Mouse (Mus musculus) kidney, postnatal 0 days (tissue): ENCODE measurements around the gene C1qtnf4. TPM values are rescaled to one million over a fixed set of nuclear protein-coding genes. Genes with fewer than 3 reads are reported as not detected.

ENCODE experiments used
- ATAC-seq: fragments of 200-750 bp; cut with Nextera tagmentation; replicated peaks from 2 replicates; pipeline ENCODE4 v1.8.0; 2017; ENCODE audit warnings: low read depth, moderate number of reproducible peaks, moderate TSS enrichment, moderate library complexity; ENCODE audit not compliant: low FRiP score
- DNase-seq: peaks from one replicate; pipeline ENCODE4 v3.0.0-alpha.2; 2016; ENCODE audit warnings: low spot score
- H3K27ac ChIP-seq: fragments of 300-500 bp; sonication (generic); 2 replicates; pipeline ENCODE4 v1.5.1; 2014; ENCODE audit warnings: mild to moderate bottlenecking
- H3K27me3 ChIP-seq: fragments of 300-500 bp; sonication (generic); 2 replicates; pipeline ENCODE4 v1.6.1; 2014; ENCODE audit warnings: low read length, mixed read lengths; ENCODE audit not compliant: insufficient read depth
- H3K36me3 ChIP-seq: fragments of 300-500 bp; sonication (generic); 2 replicates; pipeline ENCODE4 v1.6.1; 2014; ENCODE audit warnings: low read length, mixed read lengths; ENCODE audit not compliant: insufficient read depth
- H3K4me1 ChIP-seq: fragments of 300-500 bp; sonication (generic); replicated peaks from 2 replicates; pipeline ENCODE4 v1.6.1; 2014; ENCODE audit warnings: antibody characterized with exemption, low read length, mixed read lengths; ENCODE audit not compliant: insufficient read depth
- H3K4me2 ChIP-seq: fragments of 300-500 bp; sonication (generic); 2 replicates; pipeline ENCODE4 v1.6.1; 2014; ENCODE audit warnings: mild to moderate bottlenecking, low read length, moderate library complexity, mixed read lengths
- H3K4me3 ChIP-seq: fragments of 300-500 bp; sonication (generic); replicated peaks from 2 replicates; pipeline ENCODE4 v1.5.1; 2014; ENCODE audit warnings: low read depth, low read length
- H3K9ac ChIP-seq: fragments of 300-500 bp; sonication (generic); 2 replicates; pipeline ENCODE4 v1.6.1; 2014; ENCODE audit warnings: low read depth, low read length
- H3K9me3 ChIP-seq: fragments of 300-500 bp; sonication (generic); replicated peaks from 2 replicates; pipeline ENCODE4 v1.6.1; 2016; ENCODE audit warnings: low read length, inconsistent platforms, mixed read lengths
- CTCF ChIP-seq: IDR thresholded peaks from 2 replicates; pipeline ENCODE4 v1.5.1; 2016; ENCODE audit warnings: antibody characterized with exemption, low read depth, mild to moderate bottlenecking, moderate library complexity
- WGBS: fragments of 180-500 bp; shearing (Covaris S2); extraction: QIAGEN DNeasy Blood & Tissue Kit; methylation state at CpG from one replicate; pipeline ENCODE4 v1.1.7; 2014; 5-methylcytosine and 5-hydroxymethylcytosine counted together
- polyA plus RNA-seq: library from polyadenylated mRNA; unstranded; fragments of >200 nt; fragmentation: Nextera tagmentation; extraction: Ambion mirVana; gene quantifications from 2 replicates; pipeline ENCODE4 v1.2.1, GENCODE M21; 2015

Gene C1qtnf4
- polyA plus RNA-seq, 1 experiment from 2014 or later = 28.0 TPM

DNA sequence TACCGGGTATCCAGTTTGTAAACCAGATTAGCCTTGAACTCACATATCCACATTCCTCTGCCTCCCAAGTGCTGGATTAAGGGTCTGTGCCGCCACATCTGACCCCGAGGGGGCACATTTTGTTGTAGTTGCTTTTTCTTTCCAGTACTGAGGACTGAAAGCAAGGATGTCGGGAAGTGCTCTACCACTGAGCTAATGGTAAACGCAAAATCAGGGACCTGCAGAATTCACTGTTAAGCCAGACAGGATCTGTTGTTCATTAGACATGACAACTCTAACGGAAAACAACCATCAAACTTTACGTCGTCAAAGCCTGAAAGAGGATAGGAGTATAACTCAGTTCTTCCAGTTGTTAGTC, 39.1 kb upstream of the C1qtnf4 start:
- Histone ChIP-seq H3K4me2 (peak overlapping the region; percentile 55), H3K4me3 (peak overlapping the region; percentile 95), H3K36me3 (peaks cover 12% of the 10 kb centered on the region; the same call in 1 of the 2 replicates), H3K9ac (peak overlapping the region; percentile 38; the same call in 1 of the 2 replicates), H3K4me1 (no peaks in the 10 kb centered on the region), H3K9me3 (no peaks in the 10 kb centered on the region), H3K27ac (peak overlapping the region; percentile 83), H3K27me3 (no peaks in the 10 kb centered on the region)
- under 1% methylated on average over 8 of the region's 8 CpGs for WGBS
- TF ChIP-seq CTCF = peak; percentile 13; the same call in 1 of the 2 replicates
- DNase-seq = no peak
- peak; percentile 41; the same call in 1 of the 2 replicates for ATAC-seq

DNA sequence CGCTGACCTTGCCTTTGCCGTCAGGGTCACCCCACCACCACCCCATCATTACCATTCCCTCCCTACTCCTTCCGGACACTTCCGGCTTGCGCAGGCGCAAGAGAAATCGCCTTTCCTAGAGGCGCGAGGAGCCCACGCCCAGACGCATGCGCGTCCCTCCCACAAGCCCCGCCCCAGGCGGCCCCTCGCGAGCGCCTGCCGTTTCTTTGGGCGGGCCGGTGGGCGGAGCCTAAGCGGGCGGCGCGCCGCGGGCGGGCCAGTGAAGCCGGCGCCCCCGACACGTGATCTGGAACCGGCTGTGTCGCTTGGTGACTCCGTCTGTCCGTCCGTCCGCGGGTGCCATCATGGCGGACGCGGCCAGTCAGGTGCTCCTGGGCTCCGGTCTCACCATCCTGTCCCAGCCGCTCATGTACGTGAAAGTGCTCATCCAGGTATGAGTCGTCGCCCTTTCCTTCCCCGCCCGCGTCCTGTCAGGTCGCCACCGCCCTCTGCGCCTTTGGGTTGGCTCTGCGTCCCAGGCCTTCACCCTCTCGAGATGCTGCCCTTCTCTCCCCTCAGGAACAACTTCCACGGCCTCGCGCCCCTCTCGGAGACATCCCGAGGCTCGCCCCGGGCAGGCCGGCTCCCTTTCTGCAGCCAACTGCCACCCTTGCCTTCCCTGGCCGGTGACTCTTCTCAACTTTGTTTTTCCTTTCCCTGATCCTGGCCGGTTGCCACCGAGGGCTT, 38.5 kb upstream of the C1qtnf4 start, which contains the start of gene Mtch2:
Gene Mtch2, plus strand, starts transcription at position 201 of the 726 bp plus-strand sequence.
- Histone ChIP-seq H3K9ac (peak within 1 kb of the TSS; percentile 90), H3K4me3 (peak within 1 kb of the TSS; percentile 95), H3K27ac (peak within 1 kb of the TSS; percentile 90), H3K4me2 (peak within 1 kb of the TSS; percentile 70), H3K36me3 (peaks cover 15% of the 10 kb centered on the region; the same call in 1 of the 2 replicates), H3K4me1 (no peaks in the 10 kb centered on the region), H3K27me3 (no peaks in the 10 kb centered on the region), H3K9me3 (no peaks in the 10 kb centered on the region)
- ATAC-seq (peak; percentile 98), DNase-seq (peak; percentile 98)
- WGBS = under 1% methylated on average over 65 of the region's 67 CpGs
- TF ChIP-seq CTCF = no peak

DNA sequence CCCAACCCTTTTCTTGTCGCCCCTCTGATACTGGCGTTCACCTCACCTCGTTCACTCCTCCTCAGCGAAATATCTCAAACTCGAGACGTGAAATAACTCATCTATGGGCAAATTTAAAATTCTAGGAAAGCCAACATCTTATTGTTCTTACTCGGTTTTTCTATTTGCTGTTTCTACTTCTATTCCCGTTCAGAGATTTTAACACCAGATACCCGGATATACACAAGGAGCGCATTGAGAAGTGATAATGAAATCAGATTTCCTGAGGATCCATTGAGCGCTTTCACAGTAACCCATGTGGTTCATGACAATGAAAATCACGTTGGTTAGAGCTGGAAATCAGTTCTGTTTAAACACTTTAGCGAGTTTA, 38.0 kb upstream of the C1qtnf4 start:
- peak overlapping the region; percentile 90 for H3K27ac ChIP-seq
- peak overlapping the region; percentile 90 for H3K9ac ChIP-seq
- H3K4me2 ChIP-seq = peak overlapping the region; percentile 70
- WGBS = under 1% methylated on average over 13 of the region's 13 CpGs
- H3K27me3 ChIP-seq = no peaks in the 10 kb centered on the region
- DNase-seq (no peak), ATAC-seq (no peak)
- H3K4me3 ChIP-seq = peak overlapping the region; percentile 95
- no peaks in the 10 kb centered on the region for H3K4me1 ChIP-seq
- H3K9me3 ChIP-seq = no peaks in the 10 kb centered on the region
- no peak for TF ChIP-seq CTCF
- peaks cover 17% of the 10 kb centered on the region; the same call in 1 of the 2 replicates for H3K36me3 ChIP-seq

DNA sequence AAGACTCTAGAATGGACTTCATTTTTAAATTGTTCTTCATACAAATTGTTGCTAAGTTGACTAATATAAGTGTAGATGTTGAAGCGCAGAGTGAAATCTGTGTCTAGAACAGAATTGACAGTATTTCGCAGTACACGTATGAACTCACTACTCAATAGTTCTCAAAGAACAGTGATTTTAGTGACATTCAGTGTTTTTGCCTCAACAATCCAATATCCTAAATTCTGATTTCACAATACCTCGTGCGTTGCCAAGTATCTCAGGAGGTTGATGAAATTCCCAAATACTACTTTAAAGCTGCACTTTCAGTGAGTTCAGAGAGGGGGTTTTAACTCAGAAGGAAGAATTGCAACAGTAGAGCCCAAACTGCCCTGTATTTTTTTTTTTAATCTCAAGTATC, 37.3 kb upstream of the C1qtnf4 start:
- H3K27me3 ChIP-seq = no peaks in the 10 kb centered on the region
- no peak overlapping the region for H3K9ac ChIP-seq
- H3K9me3 ChIP-seq = no peaks in the 10 kb centered on the region
- no peak overlapping the region for H3K27ac ChIP-seq
- no peak for DNase-seq
- WGBS = 85% methylated on average over 5 of the region's 5 CpGs
- no peak for ATAC-seq
- TF ChIP-seq CTCF = no peak
- no peaks in the 10 kb centered on the region for H3K4me1 ChIP-seq
- H3K4me3 ChIP-seq = peak overlapping the region; percentile 95
- H3K4me2 ChIP-seq = peak overlapping the region; percentile 70
- peaks cover 17% of the 10 kb centered on the region; the same call in 1 of the 2 replicates for H3K36me3 ChIP-seq

DNA sequence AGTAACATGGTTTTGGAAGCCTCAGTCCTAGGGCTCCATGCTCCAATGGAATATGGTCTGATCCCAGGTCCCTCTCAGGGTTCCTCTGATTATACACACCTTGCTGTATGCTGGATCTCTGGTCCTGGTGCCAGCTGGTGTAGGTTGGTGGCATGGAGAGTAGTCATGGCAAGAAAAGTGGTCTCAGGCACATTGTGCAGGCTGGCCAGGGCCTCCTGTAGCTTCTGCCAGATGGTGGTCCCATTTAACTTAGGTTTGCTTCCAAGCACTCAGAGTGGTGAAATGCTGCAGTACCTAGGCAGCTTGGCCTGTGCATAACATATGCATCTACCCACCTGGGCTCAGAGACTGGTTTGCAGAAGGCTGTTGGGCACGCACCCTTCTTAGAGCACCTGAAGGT, 35.3 kb upstream of the C1qtnf4 start:
- Histone ChIP-seq H3K9me3 (no peaks in the 10 kb centered on the region), H3K4me1 (no peaks in the 10 kb centered on the region), H3K27me3 (no peaks in the 10 kb centered on the region), H3K9ac (no peak overlapping the region), H3K4me2 (no peak overlapping the region), H3K4me3 (no peak overlapping the region), H3K36me3 (peaks cover 26% of the 10 kb centered on the region; the same call in 1 of the 2 replicates), H3K27ac (no peak overlapping the region)
- DNase-seq (no peak), ATAC-seq (no peak)
- no peak for TF ChIP-seq CTCF
- WGBS = 100% methylated on average over 1 of the region's 1 CpGs

DNA sequence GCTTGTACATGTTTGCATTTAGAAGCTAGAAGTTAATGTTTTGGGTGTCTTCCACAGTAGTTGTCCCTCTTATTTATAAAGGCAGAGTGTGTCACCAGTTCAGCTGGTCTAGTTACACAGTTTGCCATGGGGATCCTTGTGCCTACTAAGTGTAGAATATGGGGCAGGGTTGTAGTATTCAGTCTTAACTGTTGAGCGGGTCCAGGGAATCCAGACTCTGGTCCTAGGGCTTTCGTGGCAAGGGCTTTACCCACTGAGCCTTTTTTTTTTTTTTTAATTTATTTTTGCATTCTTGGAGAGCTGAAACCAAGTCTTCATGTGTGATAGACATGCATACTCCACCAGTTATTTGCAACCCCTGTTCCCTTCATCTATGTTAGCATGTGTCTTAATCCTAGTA, 24.2 kb upstream of the C1qtnf4 start:
- WGBS = 100% methylated on average over 2 of the region's 2 CpGs
- H3K4me1 ChIP-seq = no peaks in the 10 kb centered on the region
- no peak for TF ChIP-seq CTCF
- H3K27me3 ChIP-seq = no peaks in the 10 kb centered on the region
- H3K4me2 ChIP-seq = no peak overlapping the region
- no peaks in the 10 kb centered on the region for H3K9me3 ChIP-seq
- H3K4me3 ChIP-seq = no peak overlapping the region
- H3K9ac ChIP-seq = no peak overlapping the region
- H3K27ac ChIP-seq = no peak overlapping the region
- H3K36me3 ChIP-seq = peaks cover 58% of the 10 kb centered on the region
- ATAC-seq (no peak), DNase-seq (no peak)
